Mouse (Mus musculus) cerebellum, adult 9-11 months (tissue): ENCODE measurements at regions not wholly inside any gene's neighbourhood (a gene's known extent, or its start where the extent isn't known, plus 50 kb on each side); places are given as distances from the start of the nearest gene placed in this dataset.

ENCODE experiments used
- DNase-seq: peaks from one replicate; pipeline ENCODE4 v3.0.0; 2022

GRCm38 (mm10) chr10:97087286-97087685, 392.1 kb upstream of the Dcn start:
- DNase-seq = peak; percentile 91

GRCm38 (mm10) chr10:97090254-97090653, 389.2 kb upstream of the Dcn start:
- no peak for DNase-seq

GRCm38 (mm10) chr10:97093886-97094285, 385.5 kb upstream of the Dcn start:
- DNase-seq = no peak

- no peak for DNase-seq
Observed at GRCm38 (mm10) chr10:97114501-97114900, 364.9 kb upstream of the Dcn start.

GRCm38 (mm10) chr10:97122693-97123092, 356.7 kb upstream of the Dcn start:
- DNase-seq = no peak

GRCm38 (mm10) chr10:97141561-97141960, 337.8 kb upstream of the Dcn start:
- DNase-seq = no peak

- peak; percentile 67 for DNase-seq
Observed at GRCm38 (mm10) chr10:97158561-97159395, 320.6 kb upstream of the Dcn start.

GRCm38 (mm10) chr10:97159396-97159760, 320.0 kb upstream of the Dcn start:
- peak; percentile 86 for DNase-seq

- peak; percentile 82 for DNase-seq
Observed at GRCm38 (mm10) chr10:97159831-97160575, 319.4 kb upstream of the Dcn start.

- peak; percentile 51 for DNase-seq
Observed at GRCm38 (mm10) chr10:97160892-97161291, 318.5 kb upstream of the Dcn start.

GRCm38 (mm10) chr10:97178468-97178867, 300.9 kb upstream of the Dcn start:
- no peak for DNase-seq

- no peak for DNase-seq
Observed at GRCm38 (mm10) chr10:97189696-97190095, 289.7 kb upstream of the Dcn start.

- DNase-seq = no peak
Observed at GRCm38 (mm10) chr10:97211238-97211695, 268.1 kb upstream of the Dcn start.

GRCm38 (mm10) chr10:97211785-97212398, 267.5 kb upstream of the Dcn start:
- DNase-seq = no peak

GRCm38 (mm10) chr10:97219474-97219873, 259.9 kb upstream of the Dcn start:
- DNase-seq = peak; percentile 72

- DNase-seq = no peak
Observed at GRCm38 (mm10) chr10:97220431-97220830, 259.0 kb upstream of the Dcn start.

- no peak for DNase-seq
Observed at GRCm38 (mm10) chr10:97235631-97236030, 243.8 kb upstream of the Dcn start.

GRCm38 (mm10) chr10:97241476-97241875, 237.9 kb upstream of the Dcn start:
- DNase-seq = no peak

GRCm38 (mm10) chr10:97245674-97246073, 233.7 kb upstream of the Dcn start:
- no peak for DNase-seq

GRCm38 (mm10) chr10:97248522-97248921, 230.9 kb upstream of the Dcn start:
- DNase-seq = no peak

- DNase-seq = no peak
Observed at GRCm38 (mm10) chr10:97249760-97250159, 229.6 kb upstream of the Dcn start.

GRCm38 (mm10) chr10:97250167-97250566, 229.2 kb upstream of the Dcn start:
- no peak for DNase-seq

- no peak for DNase-seq
Observed at GRCm38 (mm10) chr10:97265959-97266517, 213.4 kb upstream of the Dcn start.
